Mouse (Mus musculus) kidney, embryonic 14.5 days (tissue): ENCODE data around the gene Fasn. TPM values are rescaled to one million over a fixed set of nuclear protein-coding genes. Genes with fewer than 3 reads are reported as not detected.
"Not testable (repeated sequence)": the region's sequence is repeated elsewhere in the genome, so short reads cannot be mapped to it uniquely, and the experiment has no call there.

ENCODE experiments used
- ATAC-seq: fragments of 200-750 bp; cut with Nextera tagmentation; 2 replicates; pipeline ENCODE4 v1.8.0; 2017; ENCODE audit warnings: moderate number of reproducible peaks, mild to moderate bottlenecking, moderate TSS enrichment, moderate library complexity; ENCODE audit not compliant: low FRiP score, low TSS enrichment
- H3K27ac ChIP-seq: fragments of 300-500 bp; sonication (generic); 2 replicates; pipeline ENCODE4 v1.5.1; 2014; ENCODE audit warnings: low read depth, mild to moderate bottlenecking, low read length, moderate library complexity, mixed read lengths
- H3K27me3 ChIP-seq: fragments of 300-500 bp; sonication (generic); 2 replicates; pipeline ENCODE4 v1.6.1; 2014; ENCODE audit warnings: mild to moderate bottlenecking, low read length; ENCODE audit not compliant: control insufficient read depth, insufficient read depth
- H3K36me3 ChIP-seq: fragments of 300-500 bp; sonication (generic); 2 replicates; pipeline ENCODE4 v1.6.1; 2014; ENCODE audit warnings: low read length, mixed read lengths; ENCODE audit not compliant: control insufficient read depth, insufficient read depth
- H3K4me1 ChIP-seq: fragments of 300-500 bp; sonication (generic); 2 replicates; pipeline ENCODE4 v1.6.1; 2014; ENCODE audit warnings: low read length, mixed read lengths; ENCODE audit not compliant: control insufficient read depth, insufficient read depth
- H3K4me2 ChIP-seq: fragments of 300-500 bp; sonication (generic); replicated peaks from 2 replicates; pipeline ENCODE4 v1.6.1; 2014; ENCODE audit warnings: low read depth, mild to moderate bottlenecking, low read length
- H3K4me3 ChIP-seq: fragments of 300-500 bp; sonication (generic); 2 replicates; pipeline ENCODE4 v1.5.1; 2014; ENCODE audit warnings: mild to moderate bottlenecking, low read length
- H3K9ac ChIP-seq: fragments of 300-500 bp; sonication (generic); 2 replicates; pipeline ENCODE4 v1.6.1; 2014; ENCODE audit warnings: low read depth, mild to moderate bottlenecking, low read length, moderate library complexity
- H3K9me3 ChIP-seq: fragments of 300-500 bp; sonication (generic); 2 replicates; pipeline ENCODE4 v1.6.1; 2016; ENCODE audit warnings: low read length; ENCODE audit not compliant: control insufficient read depth
- WGBS: fragments of 180-500 bp; shearing (Covaris S2); extraction: QIAGEN DNeasy Blood & Tissue Kit; methylation state at CpG from one replicate; pipeline ENCODE4 v1.1.7; 2014; 5-methylcytosine and 5-hydroxymethylcytosine counted together
- polyA plus RNA-seq: library from polyadenylated mRNA; unstranded; fragments of >200 nt; fragmentation: Nextera tagmentation; extraction: Ambion mirVana; gene quantifications from 2 replicates; pipeline ENCODE4 v1.2.1, GENCODE M21; 2014

Fasn gene
- polyA plus RNA-seq, 1 experiment from 2014 or later: 79.9 TPM

DNA sequence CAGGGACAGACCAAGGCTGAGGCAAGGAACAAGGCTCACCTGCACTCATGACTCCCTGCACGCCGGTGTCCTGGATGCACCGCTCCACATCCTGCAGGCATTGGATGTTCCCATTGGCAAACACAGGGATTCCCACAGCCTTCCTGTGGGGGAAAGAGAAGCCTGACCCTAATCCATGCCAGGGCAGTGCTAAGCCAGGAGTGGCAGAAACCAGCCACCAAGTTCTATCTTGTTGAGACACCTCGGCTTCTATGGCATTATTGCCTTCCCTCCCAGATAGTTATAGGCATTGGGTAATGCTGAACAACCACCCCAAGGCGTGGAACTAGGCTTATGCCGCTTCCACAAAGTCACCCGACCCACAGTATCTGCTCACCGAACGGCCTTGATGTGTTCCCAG lies 31.7 kb downstream of the Fasn start:
- H3K9ac ChIP-seq: no peak overlapping the region
- no peaks in the 10 kb centered on the region for H3K27me3 ChIP-seq
- no peaks in the 10 kb centered on the region for H3K9me3 ChIP-seq
- no peak overlapping the region for H3K4me3 ChIP-seq
- no peak overlapping the region for H3K4me2 ChIP-seq
- 93% methylated on average over 9 of the region's 9 CpGs for WGBS
- H3K4me1 ChIP-seq: peaks cover 10% of the 10 kb centered on the region
- peaks cover 59% of the 10 kb centered on the region for H3K36me3 ChIP-seq
- ATAC-seq: no peak
- no peak overlapping the region for H3K27ac ChIP-seq

DNA sequence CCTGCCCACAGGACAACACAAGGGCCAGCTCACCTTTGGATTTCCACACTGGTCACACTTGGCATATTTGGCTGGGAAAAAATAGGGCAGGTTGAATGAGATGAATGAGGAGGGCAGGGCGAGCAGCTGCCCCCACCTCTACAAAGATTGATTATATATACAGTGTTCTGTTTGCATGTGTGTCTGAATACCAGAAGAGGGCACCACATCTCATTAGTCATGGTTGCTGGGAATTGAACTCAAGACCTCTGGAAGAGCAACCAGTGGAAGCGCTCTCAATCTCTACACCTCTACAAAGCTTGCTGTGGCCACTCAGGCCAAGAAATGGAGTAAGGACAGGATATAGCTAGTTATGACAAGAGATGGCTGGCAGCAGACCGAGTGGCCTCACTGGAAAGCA lies 34.5 kb downstream of the Fasn start:
- H3K4me3 ChIP-seq: no peak overlapping the region
- peaks cover 9% of the 10 kb centered on the region for H3K4me1 ChIP-seq
- H3K27me3 ChIP-seq: no peaks in the 10 kb centered on the region
- H3K9ac ChIP-seq: no peak overlapping the region
- no peak overlapping the region for H3K4me2 ChIP-seq
- H3K36me3 ChIP-seq: peaks cover 80% of the 10 kb centered on the region
- no peak overlapping the region for H3K27ac ChIP-seq
- 90% methylated on average over 3 of the region's 3 CpGs for WGBS
- H3K9me3 ChIP-seq: no peaks in the 10 kb centered on the region
- no peak for ATAC-seq

DNA sequence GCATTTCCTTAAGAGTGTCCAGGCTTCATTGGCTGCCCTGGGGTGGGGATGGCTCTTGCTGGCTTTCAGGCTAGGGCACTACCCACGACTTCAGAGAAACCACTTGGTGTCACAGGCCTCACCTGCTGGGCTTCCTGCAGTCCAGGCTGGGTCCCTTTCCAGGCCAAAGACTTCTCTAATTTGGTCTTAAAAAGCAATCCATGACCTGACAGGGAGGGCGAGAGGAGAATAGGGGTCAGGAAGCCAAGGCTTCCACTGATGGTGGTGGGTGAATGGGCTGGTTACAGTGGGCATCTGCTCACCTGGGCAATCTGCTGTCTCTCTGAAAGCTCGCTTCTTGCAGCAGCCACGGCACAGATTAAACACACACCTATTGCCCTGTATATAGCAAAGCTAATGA lies 35.0 kb downstream of the Fasn start:
- Histone ChIP-seq H3K9ac (no peak overlapping the region), H3K4me1 (peaks cover 8% of the 10 kb centered on the region), H3K36me3 (peaks cover 80% of the 10 kb centered on the region), H3K27me3 (no peaks in the 10 kb centered on the region), H3K9me3 (no peaks in the 10 kb centered on the region), H3K4me2 (no peak overlapping the region), H3K4me3 (no peak overlapping the region), H3K27ac (no peak overlapping the region)
- ATAC-seq: no peak
- 89% methylated on average over 4 of the region's 4 CpGs for WGBS

DNA sequence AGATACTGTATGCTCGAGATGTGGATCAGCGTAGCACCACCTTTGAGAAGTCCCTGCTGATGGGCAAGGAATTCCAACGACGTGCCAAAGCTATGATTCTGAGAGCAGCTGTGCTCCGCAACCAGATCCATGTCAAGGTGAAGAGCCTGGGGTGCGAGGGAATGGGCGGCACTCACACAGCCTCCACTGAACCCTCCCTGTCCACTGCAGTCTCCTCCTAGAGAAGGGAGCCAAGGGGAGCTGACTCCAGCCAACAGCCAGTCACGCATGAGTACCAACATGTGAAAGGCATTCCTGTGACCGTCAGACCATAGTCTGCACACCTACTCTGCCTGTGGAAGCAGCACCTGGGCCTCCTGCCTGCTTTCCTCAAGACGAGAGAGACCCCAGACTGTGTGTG lies 35.9 kb downstream of the Fasn start:
- 67% methylated on average over 9 of the region's 10 CpGs for WGBS
- not testable (repeated sequence) for H3K4me2 ChIP-seq

DNA sequence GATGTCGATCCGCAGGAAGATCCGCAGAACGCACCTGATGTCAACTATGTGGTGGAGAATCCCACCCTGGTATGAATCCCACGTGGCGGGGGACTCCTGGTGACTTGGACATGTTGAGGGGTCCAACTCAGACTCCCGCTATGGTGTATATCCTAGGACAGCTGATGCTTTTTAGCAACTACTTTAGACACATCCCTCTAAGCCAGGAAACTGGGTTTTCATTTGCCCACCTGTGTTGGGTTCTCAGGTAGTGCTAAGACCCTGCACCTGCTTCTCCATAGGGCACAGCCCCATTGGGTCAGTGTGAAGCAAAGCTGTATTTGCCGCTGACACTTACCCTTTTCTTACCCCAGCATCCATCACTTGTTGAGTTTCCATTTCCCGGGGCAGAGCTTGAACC lies 39.2 kb downstream of the Fasn start:
- no peaks in the 10 kb centered on the region for H3K27me3 ChIP-seq
- H3K27ac ChIP-seq: no peak overlapping the region
- H3K9me3 ChIP-seq: no peaks in the 10 kb centered on the region
- peaks cover 16% of the 10 kb centered on the region for H3K4me1 ChIP-seq
- no peak for ATAC-seq
- peak overlapping the region; percentile 97 for H3K4me3 ChIP-seq
- peak overlapping the region; percentile 90 for H3K9ac ChIP-seq
- 36% methylated on average over 9 of the region's 9 CpGs for WGBS
- H3K4me2 ChIP-seq: peak overlapping the region; percentile 97
- H3K36me3 ChIP-seq: peaks cover 50% of the 10 kb centered on the region

More for the DNA sequence above, 35.9 kb downstream of the Fasn start:
- H3K27me3 ChIP-seq, H3K9me3 ChIP-seq, H3K27ac ChIP-seq, H3K9ac ChIP-seq, H3K4me3 ChIP-seq: not testable (repeated sequence)
- Histone ChIP-seq H3K4me1 (peaks cover 10% of the 10 kb centered on the region), H3K36me3 (peaks cover 71% of the 10 kb centered on the region)
- ATAC-seq: 0 out of 2 replicates have a peak, but pooled peaks have one; percentile 16

DNA sequence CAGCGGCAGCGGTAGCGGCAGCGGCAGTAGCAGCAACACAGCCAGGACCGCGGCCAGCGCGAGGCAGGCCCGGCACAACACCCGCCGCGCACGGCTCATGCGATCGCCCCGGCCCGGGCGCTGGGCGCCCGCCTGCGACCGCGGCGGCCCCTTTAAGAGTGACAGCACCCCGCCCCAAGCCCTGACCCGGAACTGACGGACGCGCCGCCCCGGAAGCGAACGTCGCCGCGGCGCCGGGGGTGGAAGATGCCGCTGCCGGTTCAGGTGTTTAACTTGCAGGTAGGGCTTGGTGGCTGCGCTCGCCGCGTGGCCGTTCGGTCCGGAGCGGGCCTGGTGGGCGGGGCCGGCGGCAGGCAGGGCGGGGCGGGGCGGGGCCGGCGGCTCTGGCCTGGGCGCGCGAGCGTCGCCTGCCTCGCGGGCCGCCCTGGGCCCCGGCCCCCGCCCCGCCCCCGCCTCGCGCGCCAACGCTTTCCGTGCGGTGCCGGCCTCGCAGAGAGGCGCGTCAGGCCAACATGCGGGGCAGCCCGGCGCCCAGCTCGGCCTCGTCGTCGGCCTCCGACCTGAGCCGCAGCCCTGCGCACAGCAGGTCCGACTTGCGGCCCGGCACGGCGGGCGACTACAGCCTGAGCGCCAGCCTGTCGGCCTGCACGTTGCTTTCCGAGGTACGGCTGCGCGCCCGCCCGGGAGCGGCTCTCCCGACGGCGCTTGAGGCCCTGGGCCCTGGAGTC lies 40.1 kb downstream of the Fasn start, which contains the start of the genes Rfng and Gps1:
Rfng (minus strand) TSS at position 144 of the 728 bp plus-strand sequence.
Gps1 (plus strand) TSS at position 209 of the 728 bp plus-strand sequence.
- ATAC-seq: peak; percentile 84
- Histone ChIP-seq H3K9me3 (no peaks in the 10 kb centered on the region), H3K9ac (peak within 1 kb of the TSS; percentile 90), H3K4me3 (peak within 1 kb of the TSS; percentile 97), H3K4me2 (peak within 1 kb of the TSS; percentile 97), H3K36me3 (peaks cover 41% of the 10 kb centered on the region), H3K27ac (peak within 1 kb of the TSS; percentile 77), H3K27me3 (no peaks in the 10 kb centered on the region), H3K4me1 (peaks cover 16% of the 10 kb centered on the region)
- WGBS: under 1% methylated on average over 70 of the region's 107 CpGs

DNA sequence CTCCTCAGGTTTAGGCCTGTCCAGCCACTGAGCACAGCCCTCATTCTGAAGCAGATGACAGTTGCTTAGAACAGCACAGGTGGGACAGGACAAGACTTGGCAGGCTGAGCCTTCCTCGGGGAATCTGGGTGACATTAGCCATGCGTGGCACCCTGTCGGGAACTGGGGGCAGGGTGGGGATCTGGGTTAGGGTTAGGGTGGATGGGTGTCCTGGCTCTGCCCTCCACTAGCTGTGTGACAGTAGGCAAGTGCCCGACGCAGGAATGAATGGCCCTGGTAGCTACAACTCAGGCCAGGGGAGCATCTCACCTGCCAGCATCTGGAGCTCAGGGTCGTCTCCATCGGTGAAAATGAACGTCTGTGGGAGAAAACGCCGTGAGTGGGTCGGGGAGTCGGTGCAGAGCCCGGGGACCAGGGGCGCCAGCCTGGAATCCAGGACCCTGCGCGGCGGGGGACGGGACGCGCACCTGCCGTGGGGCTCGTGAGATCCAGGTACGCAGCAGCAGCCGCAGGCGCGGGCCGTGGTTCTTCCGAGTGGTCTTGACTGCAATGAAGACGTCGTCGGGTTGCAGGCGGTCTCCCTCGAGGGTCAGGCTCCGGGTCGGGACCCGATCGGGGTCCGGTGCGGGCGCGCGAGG lies 40.8 kb downstream of the Fasn start:
- peaks cover 38% of the 10 kb centered on the region for H3K36me3 ChIP-seq
- H3K27me3 ChIP-seq: no peaks in the 10 kb centered on the region
- peak overlapping the region; percentile 90 for H3K9ac ChIP-seq
- H3K4me3 ChIP-seq: peak overlapping the region; percentile 97
- H3K9me3 ChIP-seq: no peaks in the 10 kb centered on the region
- WGBS: 2% methylated on average over 35 of the region's 42 CpGs
- H3K4me2 ChIP-seq: peak overlapping the region; percentile 97
- peak; percentile 2; the same call in 1 of the 2 replicates for ATAC-seq
- peaks cover 16% of the 10 kb centered on the region for H3K4me1 ChIP-seq
- H3K27ac ChIP-seq: peak overlapping the region; percentile 47

DNA sequence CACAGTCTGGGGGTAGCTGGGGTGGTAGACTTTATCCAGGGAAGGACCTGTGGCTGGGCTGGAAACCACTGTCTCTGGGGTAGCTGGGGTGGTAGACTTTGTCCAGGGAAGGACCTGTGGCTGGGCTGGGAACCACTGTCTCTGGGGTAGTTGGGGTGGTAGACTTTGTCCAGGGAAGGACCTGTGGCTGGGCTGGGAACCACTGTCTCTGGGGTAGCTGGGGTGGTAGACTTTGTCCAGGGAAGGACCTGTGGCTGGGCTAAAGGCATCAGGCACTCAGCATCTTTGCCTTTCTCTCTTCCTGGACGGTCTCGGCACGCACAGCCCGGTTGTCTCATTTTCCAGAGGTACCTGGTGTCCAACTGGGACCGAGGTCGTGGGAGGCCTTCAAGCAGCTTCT lies 43.0 kb downstream of the Fasn start:
- Histone ChIP-seq H3K4me1 (peaks cover 16% of the 10 kb centered on the region), H3K36me3 (peaks cover 21% of the 10 kb centered on the region; the same call in 1 of the 2 replicates)
- H3K27ac ChIP-seq, H3K4me3 ChIP-seq, H3K27me3 ChIP-seq, ATAC-seq, H3K9ac ChIP-seq, H3K4me2 ChIP-seq, H3K9me3 ChIP-seq: not testable (repeated sequence)
- WGBS: 96% methylated on average over 6 of the region's 6 CpGs

DNA sequence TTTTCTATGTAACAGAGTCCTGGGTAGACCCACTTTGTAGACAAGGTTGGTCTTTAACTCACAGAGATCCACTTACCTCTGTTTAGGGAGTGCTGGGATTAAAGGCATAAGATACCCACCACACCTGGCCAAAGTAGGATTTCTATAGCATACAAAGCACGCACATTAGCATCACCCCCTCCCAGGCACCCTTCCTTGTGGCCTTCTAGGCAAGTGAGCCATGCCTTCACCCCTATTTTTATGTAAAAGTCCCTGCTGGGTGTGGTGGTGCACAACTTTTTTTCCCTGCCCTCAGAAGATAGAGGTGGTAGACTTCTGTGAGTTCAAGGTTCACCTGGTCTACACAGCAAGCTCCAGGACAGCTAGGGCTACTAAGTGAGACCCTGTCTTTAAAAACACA lies 44.5 kb downstream of the Fasn start:
- no peak for ATAC-seq
- H3K27me3 ChIP-seq: no peaks in the 10 kb centered on the region

More for the DNA sequence above, 44.5 kb downstream of the Fasn start:
- H3K4me2 ChIP-seq: no peak overlapping the region
- no peak overlapping the region for H3K27ac ChIP-seq
- no peak overlapping the region for H3K9ac ChIP-seq
- WGBS: 94% methylated on average over 1 of the region's 1 CpGs
- no peaks in the 10 kb centered on the region for H3K9me3 ChIP-seq
- H3K4me1 ChIP-seq: peaks cover 8% of the 10 kb centered on the region; the same call in 1 of the 2 replicates
- H3K36me3 ChIP-seq: peaks cover 13% of the 10 kb centered on the region; the same call in 1 of the 2 replicates
- H3K4me3 ChIP-seq: no peak overlapping the region
